Mouse (Mus musculus): ENCODE measurements around the gene Batf3.

GRCm38 (mm10) chr1:191073486-191073885 lies 24.2 kb upstream of the Batf3 start:
- TF ChIP-seq CTCF (IDR thresholded peaks at IDR 0.05; ENCODE audit: low read depth) (no peak), EP300 (IDR thresholded peaks at IDR 0.05; ENCODE audit: low read depth) (no peak)

Measured in liver, postnatal 0 days (tissue).